Mouse (Mus musculus) cortical plate, adult 2 months (tissue): ENCODE data around the gene Adcy7.

Source experiments
- CTCF ChIP-seq: fragments of 200-500 bp; IDR thresholded peaks from 2 replicates; pipeline ENCODE4 v1.5.1; 2011; ENCODE audit warnings: mild to moderate bottlenecking, control low read depth, low read length; ENCODE audit not compliant: insufficient read depth; ENCODE audit errors: extremely low read depth
- POLR2A ChIP-seq: fragments of 200-500 bp; IDR thresholded peaks from 2 replicates; pipeline ENCODE4 v1.6.1; 2011; ENCODE audit warnings: mild to moderate bottlenecking, low read length, control low read depth; ENCODE audit not compliant: insufficient read depth; ENCODE audit errors: extremely low read depth

GRCm38 (mm10) chr8:88330816-88331215, 58.6 kb downstream of the Adcy7 start:
- TF ChIP-seq POLR2A (no peak), CTCF (no peak)
